Mouse (Mus musculus): ENCODE results near the gene Nt5c1a. TPM values are rescaled to one million over a fixed set of nuclear protein-coding genes. Genes with fewer than 3 reads are reported as not detected.

Gene Nt5c1a
- polyA plus RNA-seq, 1 experiment: not detected

- Histone ChIP-seq H3K79me3 (ENCODE audit: low read depth) (no peaks in the 10 kb centered on the region), H3ac (ENCODE audit: control insufficient read depth, insufficient read length, low read depth) (no peak within 1 kb of the TSS), H3K4me3 (ENCODE audit: insufficient read depth, poor library complexity, severe bottlenecking) (no peak within 1 kb of the TSS), H3K79me2 (ENCODE audit: control insufficient read depth, insufficient read depth) (no peaks in the 10 kb centered on the region), H3K27me3 (ENCODE audit: control insufficient read depth, insufficient read depth, insufficient read length) (peaks cover 80% of the 10 kb centered on the region), H3K36me3 (ENCODE audit: control insufficient read depth, insufficient read depth) (no peaks in the 10 kb centered on the region)
- TF ChIP-seq CTCF (IDR thresholded peaks at IDR 0.05; ENCODE audit: control insufficient read depth, insufficient read depth, insufficient read length) (no peak), MYOD1 (IDR thresholded peaks at IDR 0.05; ENCODE audit: control insufficient read depth, insufficient read length, low read depth) (no peak), USF1 (IDR thresholded peaks at IDR 0.05; ENCODE audit: low read depth) (no peak), MYOG (IDR thresholded peaks at IDR 0.05; ENCODE audit: control insufficient read depth, extremely low read depth, insufficient read length) (no peak), MAX (IDR thresholded peaks at IDR 0.05) (no peak), CEBPB (IDR thresholded peaks at IDR 0.05; ENCODE audit: low read depth) (no peak), FOSL1 (IDR thresholded peaks at IDR 0.05; ENCODE audit: insufficient read depth, low read length, poor library complexity, severe bottlenecking) (no peak)
Measured at GRCm38 (mm10) chr4:123182328-123183238, 18.7 kb upstream of the Nt5c1a start, which contains the start of gene Hpcal4. Gene Hpcal4, plus strand, starts transcription at chr4:123183227.

- no peak overlapping the region for H3K4me3 ChIP-seq (ENCODE audit: insufficient read depth, poor library complexity, severe bottlenecking)
- H3ac ChIP-seq (ENCODE audit: control insufficient read depth, insufficient read length, low read depth): no peak overlapping the region
- TF ChIP-seq MYOG (IDR thresholded peaks at IDR 0.05; ENCODE audit: control insufficient read depth, extremely low read depth, insufficient read length) (no peak), FOSL1 (IDR thresholded peaks at IDR 0.05; ENCODE audit: insufficient read depth, low read length, poor library complexity, severe bottlenecking) (no peak), USF1 (IDR thresholded peaks at IDR 0.05; ENCODE audit: low read depth) (no peak), CEBPB (IDR thresholded peaks at IDR 0.05; ENCODE audit: low read depth) (no peak), MYOD1 (IDR thresholded peaks at IDR 0.05; ENCODE audit: control insufficient read depth, insufficient read length, low read depth) (no peak), MAX (IDR thresholded peaks at IDR 0.05) (no peak), CTCF (IDR thresholded peaks at IDR 0.05; ENCODE audit: control insufficient read depth, insufficient read depth, insufficient read length) (no peak)
- H3K79me2 ChIP-seq (ENCODE audit: control insufficient read depth, insufficient read depth): no peaks in the 10 kb centered on the region
- H3K79me3 ChIP-seq (ENCODE audit: low read depth): no peaks in the 10 kb centered on the region
- peaks cover 77% of the 10 kb centered on the region for H3K27me3 ChIP-seq (ENCODE audit: control insufficient read depth, insufficient read depth, insufficient read length)
- H3K36me3 ChIP-seq (ENCODE audit: control insufficient read depth, insufficient read depth): no peaks in the 10 kb centered on the region
Measured at GRCm38 (mm10) chr4:123183239-123184056, 17.9 kb upstream of the Nt5c1a start.

DNA sequence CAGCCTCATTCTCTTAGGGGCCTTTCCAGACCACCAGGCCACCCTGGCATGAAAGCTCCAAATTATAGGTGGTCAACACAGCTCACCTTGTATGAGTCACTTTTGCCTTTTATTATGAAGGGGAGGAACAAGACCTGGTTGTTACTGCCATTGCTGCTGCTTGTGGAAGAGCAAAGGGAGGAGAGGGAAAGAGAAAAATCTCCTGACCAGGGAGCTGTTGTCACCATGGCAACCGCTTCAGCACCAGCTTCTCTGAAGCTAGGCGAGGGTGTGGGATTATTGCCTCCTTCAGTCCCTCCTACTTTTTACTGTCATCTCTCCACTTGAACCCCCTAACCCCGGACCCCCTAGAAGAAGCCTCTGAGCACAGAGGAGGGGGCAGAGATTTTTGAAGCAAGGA is 16.5 kb upstream of the Nt5c1a start:
- no peak for TF ChIP-seq CEBPB (IDR thresholded peaks at IDR 0.05; ENCODE audit: low read depth)
- no peak for TF ChIP-seq USF1 (IDR thresholded peaks at IDR 0.05; ENCODE audit: low read depth)
- TF ChIP-seq MAX (IDR thresholded peaks at IDR 0.05): no peak
- no peak for TF ChIP-seq MYOG (IDR thresholded peaks at IDR 0.05; ENCODE audit: control insufficient read depth, extremely low read depth, insufficient read length)
- no peak for TF ChIP-seq CTCF (IDR thresholded peaks at IDR 0.05; ENCODE audit: control insufficient read depth, insufficient read depth, insufficient read length)
- TF ChIP-seq MYOD1 (IDR thresholded peaks at IDR 0.05; ENCODE audit: control insufficient read depth, insufficient read length, low read depth): no peak
- TF ChIP-seq FOSL1 (IDR thresholded peaks at IDR 0.05; ENCODE audit: insufficient read depth, low read length, poor library complexity, severe bottlenecking): no peak
- no peak overlapping the region for H3ac ChIP-seq (ENCODE audit: control insufficient read depth, insufficient read length, low read depth)
- H3K36me3 ChIP-seq (ENCODE audit: control insufficient read depth, insufficient read depth): no peaks in the 10 kb centered on the region
- H3K79me3 ChIP-seq (ENCODE audit: low read depth): no peaks in the 10 kb centered on the region
- peaks cover 84% of the 10 kb centered on the region for H3K27me3 ChIP-seq (ENCODE audit: control insufficient read depth, insufficient read depth, insufficient read length)
- no peak overlapping the region for H3K4me3 ChIP-seq (ENCODE audit: insufficient read depth, poor library complexity, severe bottlenecking)
- no peaks in the 10 kb centered on the region for H3K79me2 ChIP-seq (ENCODE audit: control insufficient read depth, insufficient read depth)

DNA sequence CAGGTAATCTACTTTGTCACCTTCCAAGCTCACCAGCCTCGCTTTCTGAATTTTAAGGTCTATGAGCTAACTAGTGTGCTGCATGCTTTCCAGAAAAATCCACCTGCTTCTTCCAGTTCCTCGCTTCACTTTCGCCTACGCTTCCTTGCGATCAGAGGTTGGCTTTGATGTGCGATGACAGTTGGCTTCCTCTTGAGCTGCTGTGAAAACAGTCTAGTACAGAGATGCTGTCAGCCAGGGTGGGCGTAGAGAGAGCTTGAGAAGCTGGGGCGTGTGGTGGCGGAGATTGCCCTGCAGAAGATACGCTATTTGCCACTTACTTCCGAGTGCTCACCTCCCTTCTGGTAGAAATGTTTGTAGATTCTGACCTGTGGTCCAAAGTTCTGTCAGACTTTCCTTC is 9.0 kb upstream of the Nt5c1a start:
- no peak overlapping the region for H3ac ChIP-seq (ENCODE audit: control insufficient read depth, insufficient read length, low read depth)
- TF ChIP-seq MAX (IDR thresholded peaks at IDR 0.05) (no peak), MYOD1 (IDR thresholded peaks at IDR 0.05; ENCODE audit: control insufficient read depth, insufficient read length, low read depth) (no peak), CEBPB (IDR thresholded peaks at IDR 0.05; ENCODE audit: low read depth) (no peak), FOSL1 (IDR thresholded peaks at IDR 0.05; ENCODE audit: insufficient read depth, low read length, poor library complexity, severe bottlenecking) (no peak), USF1 (IDR thresholded peaks at IDR 0.05; ENCODE audit: low read depth) (no peak), CTCF (IDR thresholded peaks at IDR 0.05; ENCODE audit: control insufficient read depth, insufficient read depth, insufficient read length) (no peak), MYOG (IDR thresholded peaks at IDR 0.05; ENCODE audit: control insufficient read depth, extremely low read depth, insufficient read length) (no peak)
- H3K27me3 ChIP-seq (ENCODE audit: control insufficient read depth, insufficient read depth, insufficient read length): peaks cover 71% of the 10 kb centered on the region
- no peaks in the 10 kb centered on the region for H3K79me3 ChIP-seq (ENCODE audit: low read depth)
- no peak overlapping the region for H3K4me3 ChIP-seq (ENCODE audit: insufficient read depth, poor library complexity, severe bottlenecking)
- H3K79me2 ChIP-seq (ENCODE audit: control insufficient read depth, insufficient read depth): no peaks in the 10 kb centered on the region
- no peaks in the 10 kb centered on the region for H3K36me3 ChIP-seq (ENCODE audit: control insufficient read depth, insufficient read depth)

DNA sequence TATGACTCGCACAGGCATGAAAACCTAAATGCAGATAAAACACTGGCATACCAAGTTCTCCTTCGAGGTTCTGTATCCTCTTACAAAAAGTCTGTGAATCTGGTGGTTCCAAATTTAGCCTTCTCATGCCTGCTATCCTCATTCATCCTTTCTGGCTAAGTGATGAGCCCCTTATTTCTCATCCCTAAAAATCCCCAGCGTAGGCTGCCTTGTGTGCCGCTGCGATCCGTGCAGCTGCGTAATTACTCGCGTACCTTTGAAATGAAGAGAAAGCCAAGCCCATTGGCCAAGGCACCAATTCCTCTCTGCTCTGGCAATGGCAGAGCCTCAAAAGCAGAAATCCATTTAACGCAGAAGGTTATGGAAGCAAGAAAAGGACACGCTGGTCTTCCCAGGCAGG is 7.5 kb upstream of the Nt5c1a start:
- TF ChIP-seq USF1 (IDR thresholded peaks at IDR 0.05; ENCODE audit: low read depth): no peak
- no peak for TF ChIP-seq MAX (IDR thresholded peaks at IDR 0.05)
- no peak for TF ChIP-seq MYOD1 (IDR thresholded peaks at IDR 0.05; ENCODE audit: control insufficient read depth, insufficient read length, low read depth)
- TF ChIP-seq FOSL1 (IDR thresholded peaks at IDR 0.05; ENCODE audit: insufficient read depth, low read length, poor library complexity, severe bottlenecking): no peak
- TF ChIP-seq MYOG (IDR thresholded peaks at IDR 0.05; ENCODE audit: control insufficient read depth, extremely low read depth, insufficient read length): no peak
- no peak for TF ChIP-seq CEBPB (IDR thresholded peaks at IDR 0.05; ENCODE audit: low read depth)
- Histone ChIP-seq H3ac (ENCODE audit: control insufficient read depth, insufficient read length, low read depth) (no peak overlapping the region), H3K4me3 (ENCODE audit: insufficient read depth, poor library complexity, severe bottlenecking) (no peak overlapping the region), H3K79me3 (ENCODE audit: low read depth) (no peaks in the 10 kb centered on the region), H3K27me3 (ENCODE audit: control insufficient read depth, insufficient read depth, insufficient read length) (peaks cover 74% of the 10 kb centered on the region), H3K79me2 (ENCODE audit: control insufficient read depth, insufficient read depth) (no peaks in the 10 kb centered on the region), H3K36me3 (ENCODE audit: control insufficient read depth, insufficient read depth) (no peaks in the 10 kb centered on the region)
